Mouse (Mus musculus): ENCODE measurements around the gene Kif16b.

Gene Kif16b

DNA sequence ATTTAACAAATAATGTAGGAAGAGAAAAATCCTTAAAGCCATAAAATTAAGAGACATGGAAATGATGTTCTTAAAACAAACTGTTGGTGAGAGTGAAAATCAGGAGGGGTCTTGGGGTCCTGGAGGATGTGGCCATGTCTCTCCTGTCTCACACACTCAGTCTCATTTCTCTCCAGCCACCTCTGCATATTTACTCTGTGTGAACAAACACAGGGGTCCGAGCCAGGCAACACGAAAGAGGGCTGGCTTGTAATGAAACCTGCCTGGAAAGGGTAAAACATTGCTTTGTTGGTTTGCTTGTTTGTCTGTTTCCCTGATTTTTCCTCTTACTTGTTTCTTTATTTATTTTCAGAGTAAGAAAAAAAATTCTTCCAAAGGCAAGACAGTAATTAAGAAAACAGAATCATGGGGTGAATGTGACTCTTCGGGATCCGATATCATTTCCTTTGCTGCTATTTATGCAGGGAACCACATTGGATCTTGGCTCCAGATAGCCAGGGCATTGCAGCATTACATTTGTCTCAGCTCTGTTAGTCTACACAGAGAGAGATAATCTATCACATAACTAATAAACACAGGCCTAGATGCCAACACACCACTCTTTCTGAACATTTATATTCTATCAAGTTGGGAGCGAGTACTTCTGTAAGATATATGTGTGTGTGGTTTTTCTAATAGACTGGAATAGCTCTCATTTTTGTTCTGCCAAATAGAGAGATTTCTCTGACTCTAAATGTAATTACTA is 218.2 kb downstream of the Kif16b start:
- DNase-seq (ENCODE audit: low read depth, low spot score) = no peak

DNA sequence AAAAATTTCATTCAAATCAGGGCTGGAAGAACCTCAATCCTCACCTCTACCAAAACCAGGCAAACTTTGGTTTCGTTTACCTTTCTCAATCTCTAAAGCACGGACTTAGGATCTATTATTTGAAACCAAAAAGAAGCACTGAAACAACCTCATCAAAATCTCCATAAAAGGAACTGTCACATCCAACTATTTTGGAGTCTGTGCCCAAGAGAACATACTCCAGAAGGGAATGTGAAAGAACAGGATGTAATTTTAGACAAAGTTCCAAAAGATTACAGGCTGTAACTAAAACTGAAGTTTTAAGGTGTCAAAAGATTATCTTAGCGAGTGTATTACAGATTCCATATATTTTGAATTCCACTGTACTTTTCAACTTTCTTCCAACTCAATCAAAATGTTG is 232.9 kb downstream of the Kif16b start:
- no peak for DNase-seq (ENCODE audit: low read depth, low spot score)

DNA sequence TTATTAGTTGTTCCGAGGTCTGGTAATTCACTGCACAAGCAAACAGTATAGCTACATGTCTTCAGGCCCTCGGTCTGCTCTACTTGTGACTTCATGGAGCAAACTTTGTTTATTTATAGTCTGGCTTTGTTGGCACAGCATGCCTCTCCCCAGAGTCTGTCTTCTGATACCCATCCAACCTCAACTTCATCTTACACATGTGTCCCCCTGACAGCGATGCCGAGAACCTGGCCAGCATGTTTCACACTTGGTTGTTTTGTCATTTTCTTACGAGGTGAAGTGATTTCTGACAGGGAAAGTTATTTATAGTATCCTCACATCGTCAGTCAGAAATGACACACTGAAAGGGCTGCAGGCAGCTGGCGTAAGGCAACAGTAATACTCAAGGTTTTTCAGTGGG is 249.7 kb downstream of the Kif16b start:
- DNase-seq (ENCODE audit: low read depth, low spot score) = no peak

DNA sequence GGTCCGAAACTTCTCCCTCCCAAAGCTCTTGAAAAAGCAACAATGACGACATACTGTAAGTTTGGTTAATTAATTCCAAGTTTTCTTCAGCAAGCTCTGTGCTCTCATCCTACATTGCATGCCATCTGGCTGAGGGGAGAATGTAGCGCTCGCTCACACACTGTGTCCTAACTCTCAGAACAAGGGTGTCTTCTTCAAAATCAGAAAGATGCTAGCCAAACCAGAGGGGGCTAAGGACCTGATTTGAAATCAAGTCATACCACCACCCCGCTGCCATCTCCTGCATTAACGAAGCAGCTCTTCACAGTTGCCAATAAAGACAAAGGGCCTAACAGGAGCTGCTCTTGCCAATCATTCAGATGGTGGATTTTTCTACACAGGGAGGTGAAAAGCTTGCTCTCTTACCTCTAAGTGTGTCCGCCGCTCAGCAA is 253.3 kb downstream of the Kif16b start:
- no peak for DNase-seq (ENCODE audit: low read depth, low spot score)

DNA sequence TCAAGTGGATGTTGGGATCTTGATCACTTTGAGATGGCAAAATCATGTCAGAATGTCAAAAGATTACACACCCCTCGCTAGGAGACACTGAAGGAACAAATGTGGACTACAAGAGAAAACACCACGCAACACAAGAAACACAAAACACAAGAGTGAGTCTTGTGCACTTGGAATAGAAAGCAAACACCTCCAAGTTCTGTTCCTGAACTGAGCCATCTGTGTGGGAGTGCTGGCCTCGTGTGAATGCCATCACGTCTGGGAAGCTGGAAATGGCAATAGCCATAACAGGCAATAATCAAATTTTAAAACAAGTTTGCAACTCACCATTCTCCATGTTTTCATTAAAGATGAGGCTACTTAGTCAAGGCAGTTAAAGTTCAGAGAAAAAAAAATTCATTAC is 254.5 kb downstream of the Kif16b start:
- no peak for DNase-seq (ENCODE audit: low read depth, low spot score)

DNA sequence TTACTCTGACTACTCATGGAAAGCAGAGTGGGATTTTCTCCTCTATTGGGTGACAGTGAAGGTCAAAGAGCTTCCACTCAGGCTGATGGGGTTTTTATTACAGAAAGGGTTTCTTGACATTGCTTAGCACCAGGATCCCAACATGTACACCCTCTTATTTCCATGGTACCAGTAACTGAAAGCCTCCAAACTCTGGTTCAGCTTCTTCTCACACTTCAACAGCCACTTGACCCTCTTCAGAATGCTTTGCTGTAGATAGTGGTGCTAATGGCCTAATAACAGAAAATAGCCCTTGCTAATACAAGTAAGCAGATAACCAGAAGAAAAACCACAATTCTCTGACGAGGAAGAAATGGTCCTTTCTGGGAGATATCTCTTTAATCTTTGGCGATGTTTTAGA is 259.6 kb downstream of the Kif16b start:
- no peak for DNase-seq (ENCODE audit: low read depth, low spot score)

DNA sequence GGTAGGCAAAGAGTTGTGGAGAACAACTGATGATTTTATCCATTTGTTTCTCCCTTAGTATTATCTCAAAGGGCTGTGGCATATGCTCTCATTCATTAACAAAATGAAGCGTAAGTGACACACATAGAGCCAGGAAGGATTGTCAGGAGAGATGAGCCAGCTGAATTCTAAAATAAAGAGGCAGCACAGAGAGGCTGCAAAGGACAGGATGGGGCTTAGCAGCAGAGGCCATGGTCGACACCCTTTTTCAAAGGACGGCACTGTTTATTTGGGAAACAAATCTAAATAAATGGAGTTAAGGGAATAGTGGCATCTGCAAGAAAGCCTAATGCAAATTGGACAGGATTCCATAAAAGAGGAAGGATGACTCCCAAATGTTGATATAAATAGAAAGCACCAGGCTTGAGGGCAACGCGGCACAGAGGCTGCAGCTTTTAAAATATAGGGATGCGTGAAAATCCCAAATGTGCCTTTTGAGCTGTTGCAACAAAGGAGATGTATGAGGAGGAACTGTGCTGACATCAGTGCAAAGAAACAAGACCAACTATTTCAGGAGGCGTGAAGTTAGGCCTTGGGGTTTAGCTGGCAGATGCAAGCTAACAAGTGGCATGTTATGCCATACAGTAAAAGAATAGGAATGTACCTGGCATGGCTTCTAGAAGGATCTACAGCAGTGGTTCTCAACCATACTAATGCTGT is 265.6 kb downstream of the Kif16b start:
- no peak for DNase-seq (ENCODE audit: low read depth, low spot score)

DNA sequence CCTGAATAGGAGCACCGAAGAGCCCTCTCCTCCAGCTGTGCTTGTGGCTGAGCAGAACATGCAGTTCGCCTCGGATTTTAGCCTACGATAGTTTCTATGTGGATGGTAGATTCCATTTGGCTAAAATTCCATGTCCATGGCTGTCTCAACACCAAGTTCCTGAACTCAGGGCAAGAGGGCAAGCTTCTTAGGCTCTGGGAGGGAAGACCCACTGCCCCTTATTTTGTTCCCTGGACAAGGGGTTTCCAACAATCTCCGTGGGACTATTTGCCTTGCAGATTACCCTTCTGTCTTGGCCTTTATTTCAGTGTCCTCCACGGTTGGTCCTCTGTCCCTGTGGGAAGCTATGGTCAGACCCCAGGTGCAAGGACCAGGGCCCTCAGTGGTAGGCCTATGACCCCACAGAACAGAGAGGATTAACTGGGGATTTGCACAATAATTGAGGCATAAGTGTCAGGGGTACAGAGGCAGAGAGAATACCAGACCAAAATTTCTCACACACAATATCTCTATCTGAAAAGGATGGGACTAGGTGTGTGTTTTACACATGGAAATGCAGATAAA is 267.3 kb downstream of the Kif16b start:
- DNase-seq (ENCODE audit: low read depth, low spot score) = no peak

DNA sequence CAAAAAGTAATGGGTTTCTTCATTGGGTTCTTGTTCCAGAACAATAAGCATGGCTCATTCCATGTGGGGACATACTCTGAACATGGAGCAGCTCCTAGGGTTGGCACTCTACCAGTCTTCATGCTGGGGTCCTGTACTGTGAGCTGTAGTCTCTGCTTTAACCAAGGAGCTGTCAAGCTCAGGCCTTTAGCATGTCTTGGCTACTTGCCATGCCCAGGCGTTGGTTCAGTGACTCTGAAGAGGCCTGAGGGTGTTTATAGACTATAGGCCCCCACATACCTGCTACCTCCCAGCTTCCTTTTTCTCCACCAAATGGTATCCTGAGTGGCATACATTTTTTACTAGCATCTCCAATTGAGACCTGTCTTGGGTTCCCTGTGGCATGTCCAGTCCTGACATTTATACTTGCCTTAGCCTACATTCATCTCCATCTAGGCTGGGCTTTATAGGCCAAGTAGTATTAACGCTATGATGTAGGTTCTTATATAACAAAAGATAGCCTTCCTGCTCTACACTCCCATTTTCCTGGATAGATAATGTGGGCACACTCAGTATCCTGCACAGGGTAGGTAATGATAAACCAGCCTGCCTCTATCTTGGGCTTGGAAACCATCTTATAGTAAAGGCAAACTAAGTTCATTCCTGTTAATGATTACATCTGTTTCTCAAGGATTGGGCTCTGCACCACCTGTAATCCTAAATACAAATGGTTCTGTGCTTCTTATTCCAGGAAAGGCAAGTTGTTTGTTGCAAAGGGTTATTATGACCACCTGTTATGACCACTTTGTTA is 271.6 kb downstream of the Kif16b start:
- no peak for DNase-seq (ENCODE audit: low read depth, low spot score)

DNA sequence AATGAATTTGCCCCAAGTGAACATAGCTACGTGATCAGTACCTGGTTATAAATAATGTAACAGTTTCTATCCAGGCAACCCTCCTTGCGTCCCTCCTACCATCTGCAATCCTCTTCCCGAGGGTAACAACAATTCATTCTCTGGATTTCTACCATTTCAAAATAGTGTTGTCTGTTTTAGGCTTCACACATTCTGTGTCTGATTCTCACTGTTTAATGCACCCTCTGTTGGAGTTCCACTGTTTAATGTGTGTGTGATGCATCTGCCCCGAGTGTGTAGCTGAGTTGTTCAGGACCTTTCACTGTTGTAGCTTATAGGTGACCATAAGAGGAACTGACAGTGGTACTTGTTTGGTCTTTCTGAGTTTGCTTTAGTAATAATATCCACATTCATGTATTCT is 275.6 kb downstream of the Kif16b start:
- no peak for DNase-seq (ENCODE audit: low read depth, low spot score)

DNA sequence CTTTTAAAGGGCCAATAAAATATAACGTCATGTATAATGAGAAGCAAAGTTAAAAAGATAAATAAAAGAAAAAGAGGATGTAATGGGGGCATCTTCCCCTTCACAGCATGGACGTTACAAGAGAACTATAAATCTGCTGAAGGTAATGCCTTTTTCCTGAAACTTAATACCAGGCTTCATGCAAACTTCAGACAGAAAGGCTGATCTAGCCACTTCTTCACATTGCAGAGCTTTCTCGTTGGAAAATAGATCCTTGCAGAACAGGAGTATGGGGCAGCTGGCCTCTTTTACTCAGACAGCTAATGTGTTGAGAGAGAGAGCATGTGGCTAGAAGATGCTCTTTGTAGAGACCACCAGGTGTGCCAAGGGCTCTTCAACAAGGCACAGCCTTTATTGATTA is 276.2 kb downstream of the Kif16b start:
- DNase-seq (ENCODE audit: low read depth, low spot score) = no peak

DNA sequence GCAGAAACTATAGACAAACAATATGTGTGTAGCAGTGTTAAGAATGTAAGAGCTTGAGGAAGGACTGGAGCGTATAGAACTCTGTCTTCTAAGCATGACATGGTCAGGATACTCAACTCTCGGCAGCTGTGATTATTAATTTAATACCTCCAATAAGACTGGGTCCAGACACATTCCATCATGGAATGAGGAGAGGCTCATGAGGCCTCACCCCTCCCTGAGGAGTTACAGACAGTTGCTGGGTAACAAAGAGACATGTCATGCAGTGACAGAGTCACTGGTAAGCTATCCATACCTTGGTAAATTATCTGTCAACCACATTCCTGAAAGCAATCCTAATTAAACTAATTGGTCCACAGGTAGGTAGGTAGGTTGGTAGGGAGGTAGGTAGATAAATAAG is 277.1 kb downstream of the Kif16b start:
- DNase-seq (ENCODE audit: low read depth, low spot score) = no peak

DNA sequence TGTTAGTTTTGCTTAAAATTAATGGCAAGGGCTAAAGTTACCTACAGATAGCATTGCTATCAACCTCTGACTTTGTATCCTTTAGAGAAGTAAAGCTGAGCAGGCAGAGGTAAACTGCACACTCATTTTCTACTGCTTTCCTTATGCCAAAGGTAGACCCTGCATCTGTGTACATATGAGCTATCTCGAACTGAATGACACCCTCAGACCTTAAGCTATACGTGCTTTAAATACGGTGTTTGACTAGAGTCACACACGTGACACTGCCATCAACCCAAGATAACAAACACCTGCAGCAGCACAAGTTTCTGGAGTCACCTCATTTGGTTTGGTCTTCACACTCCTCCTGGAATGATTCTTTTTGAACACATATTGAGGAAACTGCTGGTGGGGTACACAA is 280.2 kb downstream of the Kif16b start:
- no peak for DNase-seq (ENCODE audit: low read depth, low spot score)

DNA sequence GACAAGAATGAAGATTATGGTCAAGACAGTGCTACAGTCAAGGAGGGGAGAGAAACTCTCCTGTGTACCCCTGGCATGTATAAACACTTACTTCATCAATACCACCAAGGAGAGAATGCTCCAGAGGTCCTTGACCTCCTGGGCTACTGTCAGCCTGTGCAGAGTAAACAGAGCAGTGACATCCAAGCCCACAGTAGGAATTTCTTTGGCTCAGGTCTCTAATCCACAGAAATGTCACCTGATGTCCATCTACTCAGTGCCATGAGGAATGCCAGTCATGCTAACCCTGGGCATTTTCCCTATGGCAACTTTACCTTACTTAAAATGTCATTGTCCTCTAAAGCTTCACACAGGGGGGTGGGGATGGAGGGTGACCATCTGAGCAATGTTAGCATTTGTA is 281.4 kb downstream of the Kif16b start:
- DNase-seq (ENCODE audit: low read depth, low spot score) = no peak

DNA sequence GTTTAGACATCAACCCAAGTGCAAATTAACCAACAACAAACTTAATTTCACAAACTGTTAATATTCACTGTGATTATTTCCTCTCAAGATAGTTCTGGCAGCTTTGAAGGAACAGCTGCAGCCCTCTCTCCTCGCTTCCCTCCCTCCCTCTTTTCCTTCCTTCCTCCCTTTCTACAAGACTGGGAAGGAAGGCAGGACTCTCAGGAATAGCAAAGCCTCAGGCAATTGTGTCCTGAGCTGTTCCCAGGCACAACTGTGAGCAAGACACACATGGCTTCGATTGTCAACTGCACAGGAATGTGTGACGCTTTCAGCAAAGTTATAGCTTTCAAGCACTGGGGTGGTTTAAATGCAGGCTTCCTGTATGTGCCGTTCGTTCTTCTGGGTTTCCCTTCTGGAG is 286.8 kb downstream of the Kif16b start:
- no peak for DNase-seq (ENCODE audit: low read depth, low spot score)

DNA sequence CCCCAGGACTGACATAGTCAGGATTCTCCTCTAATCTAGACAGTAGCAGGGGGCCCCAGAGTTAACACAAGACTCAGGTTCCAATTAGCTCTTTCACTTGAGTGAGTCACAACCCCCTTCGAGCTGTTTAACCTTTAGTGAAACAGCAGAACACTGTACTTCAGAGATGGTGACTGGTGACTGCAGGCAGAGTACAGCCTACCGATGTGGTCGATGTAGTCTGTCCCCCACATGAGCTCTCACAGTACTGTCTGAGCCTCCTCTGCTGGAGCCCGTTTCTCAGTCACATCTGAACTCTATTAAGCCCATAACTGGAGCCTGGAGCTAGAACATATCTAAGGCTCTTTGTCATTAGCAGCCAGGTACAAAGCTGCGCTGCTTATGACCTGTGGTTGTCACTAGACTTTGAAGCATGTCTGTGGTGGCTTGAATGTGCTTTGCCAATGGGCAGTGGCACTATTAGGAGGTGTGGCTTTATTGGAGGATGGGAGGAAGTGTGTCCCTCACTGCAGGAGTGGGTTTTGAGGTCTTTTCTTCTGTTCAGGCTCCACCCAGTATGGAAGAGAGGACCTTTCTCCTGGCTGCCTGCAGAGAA is 288.9 kb downstream of the Kif16b start:
- DNase-seq (ENCODE audit: low read depth, low spot score) = no peak

DNA sequence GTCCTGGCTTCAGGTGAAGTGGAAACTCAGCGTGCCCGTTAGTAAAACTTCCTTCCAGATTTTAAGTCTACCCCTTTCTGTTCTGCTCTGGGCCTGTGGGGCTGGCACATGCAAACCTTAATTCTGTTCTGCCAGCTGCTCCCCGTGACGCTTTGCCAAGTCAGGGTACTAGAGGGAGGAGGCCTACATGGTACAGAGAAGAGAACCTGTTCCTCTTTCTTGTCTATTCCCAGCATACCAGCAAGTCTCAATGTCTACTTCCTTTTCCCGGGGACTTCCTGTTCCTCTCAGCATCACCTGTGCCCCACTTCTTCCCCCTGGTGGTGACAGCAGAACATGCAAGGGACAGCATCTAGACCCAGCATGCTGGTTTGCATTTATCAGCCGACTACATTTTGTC is 290.2 kb downstream of the Kif16b start:
- no peak for DNase-seq (ENCODE audit: low read depth, low spot score)

DNA sequence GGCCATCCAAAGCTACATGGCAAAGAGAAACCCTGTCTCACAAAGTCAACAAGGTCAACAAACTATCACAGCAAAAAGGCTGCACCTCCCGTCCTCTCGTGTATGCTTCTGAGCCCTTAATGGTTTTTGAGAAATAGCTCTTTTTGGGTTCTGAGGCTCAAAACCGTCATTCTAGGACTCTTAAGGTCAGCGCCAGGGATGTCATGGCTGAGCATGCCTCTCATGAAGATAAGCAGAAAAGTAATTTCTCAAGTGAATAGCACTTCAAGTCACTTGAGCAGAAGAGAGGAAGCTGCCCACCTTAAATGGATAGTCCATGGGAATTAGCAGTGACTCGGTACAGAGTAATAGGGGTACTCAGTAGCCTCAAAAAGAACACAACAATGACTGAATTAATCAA is 291.1 kb downstream of the Kif16b start:
- no peak for DNase-seq (ENCODE audit: low read depth, low spot score)

DNA sequence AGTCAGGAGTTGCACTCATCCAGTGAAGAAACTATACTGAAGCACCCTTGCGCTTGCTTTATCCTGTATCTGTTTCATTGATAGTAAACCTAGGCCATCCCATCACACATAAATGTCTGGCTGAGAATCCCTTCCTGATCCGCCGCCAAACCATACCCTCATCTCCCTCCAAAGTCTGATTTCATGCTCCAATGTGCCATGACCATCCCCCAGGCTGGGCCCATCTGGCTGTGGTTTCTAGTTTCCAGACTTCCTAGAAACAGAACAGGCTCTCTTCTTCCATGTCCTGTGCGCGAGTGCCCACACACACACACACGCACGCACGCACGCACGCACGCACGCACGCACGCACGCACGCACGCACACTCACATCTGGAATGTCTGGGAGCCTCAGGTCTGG is 292.6 kb downstream of the Kif16b start:
- no peak for DNase-seq (ENCODE audit: low read depth, low spot score)

DNA sequence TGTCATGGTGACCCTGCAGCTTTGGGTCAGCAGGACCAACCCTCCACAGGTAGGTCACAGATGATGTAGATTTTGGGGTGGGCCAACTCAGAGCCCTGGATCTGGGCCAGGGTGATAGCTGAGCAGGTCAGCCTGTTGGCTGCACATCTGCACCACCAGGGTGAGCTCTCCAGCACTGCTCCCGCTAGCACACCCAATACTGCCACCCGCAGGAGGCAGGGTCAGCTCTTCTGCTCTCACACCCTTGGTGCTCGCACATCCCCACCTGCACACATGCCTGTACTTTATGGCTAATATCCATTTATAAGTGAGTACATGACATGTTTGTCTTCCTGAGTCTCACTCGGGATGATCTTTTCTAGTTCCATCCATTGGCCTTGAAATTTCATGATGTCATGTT is 296.6 kb downstream of the Kif16b start:
- no peak for DNase-seq (ENCODE audit: low read depth, low spot score)

DNA sequence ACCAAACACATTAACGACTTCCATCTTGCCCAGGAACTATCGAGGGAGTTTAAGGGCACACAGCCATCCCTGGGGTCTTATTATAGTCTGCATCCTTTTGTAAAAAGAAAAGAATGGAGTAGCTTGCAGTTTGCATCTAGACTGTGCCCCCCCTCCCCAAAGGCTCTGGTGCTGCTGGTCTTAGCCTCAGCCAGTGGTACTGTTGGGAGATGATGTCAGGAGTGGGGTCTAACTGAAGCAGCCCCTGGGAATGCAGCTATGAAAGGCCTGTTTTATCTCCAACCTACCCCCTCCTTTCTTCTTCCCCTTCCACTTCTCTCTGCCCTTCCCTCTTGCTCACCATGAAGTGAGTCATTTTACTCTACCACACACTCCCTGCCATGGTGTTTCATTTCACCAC is 298.1 kb downstream of the Kif16b start:
- no peak for DNase-seq (ENCODE audit: low read depth, low spot score)

DNA sequence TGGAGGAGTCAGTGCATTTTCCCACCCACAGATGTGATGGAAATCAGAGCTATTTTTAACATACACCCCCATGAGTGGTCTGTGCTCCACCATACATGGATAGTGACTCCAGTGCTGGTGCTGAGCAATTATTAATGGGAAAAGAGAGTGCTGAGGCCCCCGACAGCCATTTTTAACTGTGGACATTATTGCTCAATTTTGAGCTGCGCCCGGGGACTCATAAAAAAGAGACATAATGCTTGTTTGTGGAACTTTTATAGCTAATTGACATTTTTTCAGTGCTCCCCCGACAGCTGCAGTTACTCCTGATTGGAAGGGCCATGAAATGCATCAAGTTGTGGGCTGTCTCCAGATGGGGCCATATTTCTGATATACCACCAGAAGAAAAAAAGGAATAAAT is 302.1 kb downstream of the Kif16b start:
- DNase-seq (ENCODE audit: low read depth, low spot score) = no peak
